Mouse (Mus musculus) heart, embryonic 13.5 days (tissue): Measurements from ENCODE around the gene Zfp994. TPM values are rescaled to one million over a fixed set of nuclear protein-coding genes. Genes with fewer than 3 reads are reported as not detected.
"Not testable (repeated sequence)": the region's sequence is repeated elsewhere in the genome, so short reads cannot be mapped to it uniquely, and the experiment has no call there.

Source experiments
- ATAC-seq: fragments of 200-750 bp; cut with Nextera tagmentation; 2 replicates; pipeline ENCODE4 v1.8.0; 2017; ENCODE audit warnings: moderate TSS enrichment; ENCODE audit not compliant: insufficient number of reproducible peaks, low FRiP score, low TSS enrichment; ENCODE audit errors: extremely low read depth
- H3K27ac ChIP-seq: fragments of 300-500 bp; sonication (generic); replicated peaks from 2 replicates; pipeline ENCODE4 v1.5.1; 2015; ENCODE audit warnings: moderate library complexity, mild to moderate bottlenecking, inconsistent platforms
- H3K27me3 ChIP-seq: fragments of 300-500 bp; sonication (generic); replicated peaks from 2 replicates; pipeline ENCODE4 v1.6.1; 2015; ENCODE audit warnings: mild to moderate bottlenecking, inconsistent platforms
- H3K36me3 ChIP-seq: fragments of 300-500 bp; sonication (generic); 2 replicates; pipeline ENCODE4 v1.6.1; 2015; ENCODE audit warnings: mild to moderate bottlenecking, inconsistent platforms
- H3K4me1 ChIP-seq: fragments of 300-500 bp; sonication (generic); 2 replicates; pipeline ENCODE4 v1.6.1; 2015; ENCODE audit warnings: inconsistent platforms
- H3K4me2 ChIP-seq: fragments of 300-500 bp; sonication (generic); 2 replicates; pipeline ENCODE4 v1.6.1; 2015; ENCODE audit warnings: inconsistent platforms, mild to moderate bottlenecking, moderate library complexity
- H3K4me3 ChIP-seq: fragments of 300-500 bp; sonication (generic); 2 replicates; pipeline ENCODE4 v1.5.1; 2015; ENCODE audit warnings: moderate library complexity, mild to moderate bottlenecking, inconsistent platforms
- H3K9ac ChIP-seq: fragments of 300-500 bp; sonication (generic); 2 replicates; pipeline ENCODE4 v1.6.1; 2015; ENCODE audit warnings: inconsistent platforms, mild to moderate bottlenecking, moderate library complexity
- H3K9me3 ChIP-seq: fragments of 300-500 bp; sonication (generic); 2 replicates; pipeline ENCODE4 v1.6.1; 2016; ENCODE audit warnings: inconsistent platforms
- WGBS: fragments of 180-500 bp; shearing (Covaris S2); methylation state at CpG from one replicate; pipeline ENCODE4 v1.1.7; 2015; ENCODE audit warnings: mixed read lengths; 5-methylcytosine and 5-hydroxymethylcytosine counted together
- polyA plus RNA-seq: library from polyadenylated mRNA; unstranded; fragments of >200 nt; fragmentation: Nextera tagmentation; extraction: Ambion mirVana; gene quantifications from 2 replicates; pipeline ENCODE4 v1.2.1, GENCODE M21; 2015

Gene Zfp994
- 1.6 and 1.9 TPM in 2 replicates for polyA plus RNA-seq

- peak within 1 kb of the TSS; percentile 67 for H3K4me2 ChIP-seq
- not testable (repeated sequence) for H3K4me1 ChIP-seq, H3K36me3 ChIP-seq, H3K9me3 ChIP-seq, H3K27me3 ChIP-seq
- peak within 1 kb of the TSS; percentile 85 for H3K27ac ChIP-seq
- H3K9ac ChIP-seq, result peak within 1 kb of the TSS; percentile 86
- peak within 1 kb of the TSS; percentile 76 for H3K4me3 ChIP-seq
- WGBS, result under 1% methylated on average over 23 of the region's 23 CpGs
- peak; percentile 90; the same call in 1 of the 2 replicates for ATAC-seq
Observed at GRCm38 (mm10) chr17:22225422-22226012, at the start of gene Zfp994. Gene Zfp994, minus strand, starts transcription at chr17:22225616.

- H3K9ac ChIP-seq, H3K27ac ChIP-seq, H3K4me2 ChIP-seq, H3K27me3 ChIP-seq, H3K9me3 ChIP-seq, H3K4me3 ChIP-seq, ATAC-seq, H3K36me3 ChIP-seq, H3K4me1 ChIP-seq: not testable (repeated sequence)
- 57% methylated on average over 19 of the region's 19 CpGs for WGBS
Observed at GRCm38 (mm10) chr17:22230701-22231100, 5.3 kb upstream of the Zfp994 start.

- peak overlapping the region; percentile 76 for H3K4me3 ChIP-seq
- peak overlapping the region; percentile 85 for H3K27ac ChIP-seq
- peak overlapping the region; percentile 86 for H3K9ac ChIP-seq
- not testable (repeated sequence) for H3K9me3 ChIP-seq, ATAC-seq, H3K4me1 ChIP-seq, H3K27me3 ChIP-seq, H3K36me3 ChIP-seq
- WGBS, result 0% methylated on average over 3 of the region's 3 CpGs
- peak overlapping the region; percentile 67 for H3K4me2 ChIP-seq
Observed at GRCm38 (mm10) chr17:22225015-22225414, 401 bp downstream of the Zfp994 start.

- 1% methylated on average over 16 of the region's 16 CpGs for WGBS
Observed at GRCm38 (mm10) chr17:22165722-22166294, 59.6 kb downstream of the Zfp994 start, which contains the start of gene Zfp947. Gene Zfp947, minus strand, starts transcription at chr17:22166190.

GRCm38 (mm10) chr17:22165304-22165703, 60.1 kb downstream of the Zfp994 start:
- ATAC-seq, H3K27me3 ChIP-seq, H3K9me3 ChIP-seq, H3K36me3 ChIP-seq, H3K4me1 ChIP-seq: not testable (repeated sequence)
- Histone ChIP-seq H3K4me3 (peak overlapping the region; percentile 71), H3K4me2 (peak overlapping the region; percentile 68), H3K27ac (peak overlapping the region; percentile 84), H3K9ac (peak overlapping the region; percentile 84)
- 9% methylated on average over 3 of the region's 3 CpGs for WGBS

More at GRCm38 (mm10) chr17:22165722-22166294, 59.6 kb downstream of the Zfp994 start, which contains the start of gene Zfp947:
- peak within 1 kb of the TSS; percentile 68 for H3K4me2 ChIP-seq
- H3K27ac ChIP-seq, result peak within 1 kb of the TSS; percentile 84
- not testable (repeated sequence) for H3K27me3 ChIP-seq, H3K36me3 ChIP-seq, H3K9me3 ChIP-seq, H3K4me1 ChIP-seq
- H3K9ac ChIP-seq, result peak within 1 kb of the TSS; percentile 84
- peak within 1 kb of the TSS; percentile 71 for H3K4me3 ChIP-seq
- ATAC-seq, result peak; percentile 61; the same call in 1 of the 2 replicates

GRCm38 (mm10) chr17:22153951-22154350, 71.5 kb downstream of the Zfp994 start:
- H3K27ac ChIP-seq, H3K9ac ChIP-seq, ATAC-seq, H3K4me1 ChIP-seq, H3K4me3 ChIP-seq, H3K4me2 ChIP-seq, H3K9me3 ChIP-seq, H3K36me3 ChIP-seq, H3K27me3 ChIP-seq: not testable (repeated sequence)
- 66% methylated on average over 2 of the region's 4 CpGs for WGBS

Other genes with a start within 250 kb of the Zfp994 start
- gene Zfp947, start 59.4 kb downstream of the Zfp994 start, polyA plus RNA-seq, result 2.4 and 2.7 TPM in 2 replicates
- gene CT030661.1, start 89.2 kb upstream of the Zfp994 start, polyA plus RNA-seq, result 6.8 and 7.4 TPM in 2 replicates
- gene Zfp944, start 135.8 kb upstream of the Zfp994 start, polyA plus RNA-seq, result 8.4 and 8.7 TPM in 2 replicates
- 5.5 and 6.2 TPM in 2 replicates for gene Zfp758, start 135.8 kb upstream of the Zfp994 start, polyA plus RNA-seq
- 7.8 and 8.3 TPM in 2 replicates for gene Zfp946, start 198.6 kb upstream of the Zfp994 start, polyA plus RNA-seq